Mouse (Mus musculus) CH12.LX (cell line): Measurements from ENCODE around the gene Kat8. TPM values are rescaled to one million over a fixed set of nuclear protein-coding genes. Genes with fewer than 3 reads are reported as not detected.

Source experiments
- DNase-seq: peaks from one replicate; pipeline ENCODE4 v3.0.0-alpha.2; 2013; ENCODE audit errors: extremely low read depth
- H3K27ac ChIP-seq: 2 replicates; pipeline ENCODE4 v1.5.1; 2012; ENCODE audit warnings: low read depth, mild to moderate bottlenecking, control low read depth, moderate library complexity; ENCODE audit not compliant: insufficient read depth
- H3K27me3 ChIP-seq: replicated peaks from 2 replicates; pipeline ENCODE3; 2012; ENCODE audit warnings: inconsistent platforms
- H3K36me3 ChIP-seq, 2 experiments: replicated peaks in 1 of 2; 2 replicates each; pipeline versions ENCODE3 to v1.6.1; 2012; ENCODE audit warnings: inconsistent platforms in 1 of 2, low read length in 1 of 2, mild to moderate bottlenecking in 1 of 2, mixed read lengths in 1 of 2, moderate library complexity in 1 of 2; ENCODE audit not compliant: control insufficient read depth in 1 of 2, insufficient read depth in 1 of 2
- H3K4me1 ChIP-seq, 2 experiments: 2 replicates each; pipeline ENCODE4 v1.6.1; 2012; ENCODE audit warnings: inconsistent platforms in 1 of 2, moderate library complexity in 1 of 2; ENCODE audit not compliant: insufficient read depth in 2 of 2, control insufficient read depth in 1 of 2
- H3K4me2 ChIP-seq: 2 replicates; pipeline ENCODE4 v1.6.1; 2012; ENCODE audit warnings: low read depth, mild to moderate bottlenecking, control low read depth; ENCODE audit not compliant: poor library complexity, insufficient read depth, severe bottlenecking
- H3K4me3 ChIP-seq, 3 experiments: fragments of 150-350 bp in 1 of 3; sonication (generic) in 1 of 3; replicated peaks in 1 of 3; 2 replicates each; pipeline versions ENCODE3 to v1.5.1; 2011 to 2012; ENCODE audit warnings: low read depth in 2 of 3, low read length in 2 of 3, mild to moderate bottlenecking in 2 of 3, moderate library complexity in 2 of 3, control low read depth in 1 of 3, improper control_type of control experiment in 1 of 3, inconsistent platforms in 1 of 3, mixed read lengths in 1 of 3; ENCODE audit not compliant: poor library complexity in 1 of 3
- H3K79me2 ChIP-seq: replicated peaks from 2 replicates; pipeline ENCODE4 v1.6.1; 2012; ENCODE audit warnings: mild to moderate bottlenecking, moderate library complexity; ENCODE audit not compliant: control insufficient read depth, poor library complexity, insufficient read depth, severe bottlenecking; ENCODE audit errors: extremely low read depth
- H3K9ac ChIP-seq: 2 replicates; pipeline ENCODE4 v1.6.1; 2012; ENCODE audit warnings: low read depth, mild to moderate bottlenecking, control low read depth, moderate library complexity; ENCODE audit not compliant: insufficient read depth
- H3K9me3 ChIP-seq: replicated peaks from 2 replicates; pipeline ENCODE3; 2012; ENCODE audit warnings: low read length, inconsistent platforms, mixed read lengths
- CHD1 ChIP-seq: IDR thresholded peaks from 2 replicates; pipeline ENCODE4 v1.6.1; 2012; ENCODE audit warnings: low read depth, low read length, improper control_type of control experiment, inconsistent platforms
- CHD2 ChIP-seq: IDR thresholded peaks from 2 replicates; pipeline ENCODE4 v1.6.1; 2011; ENCODE audit warnings: low read length, improper control_type of control experiment
- ETS1 ChIP-seq: conservative IDR thresholded peaks from 2 replicates; pipeline ENCODE4 v1.6.1; 2012; ENCODE audit warnings: low read depth, mild to moderate bottlenecking, inconsistent platforms, low read length, improper control_type of control experiment, moderate library complexity
- GABPA ChIP-seq: IDR thresholded peaks from 2 replicates; pipeline ENCODE4 v1.6.1; 2012; ENCODE audit warnings: low read depth, low read length, improper control_type of control experiment, inconsistent platforms; ENCODE audit not compliant: insufficient replicate concordance
- HCFC1 ChIP-seq: IDR thresholded peaks from 2 replicates; pipeline ENCODE4 v1.6.1; 2012; ENCODE audit warnings: low read depth, mild to moderate bottlenecking, inconsistent platforms, low read length, improper control_type of control experiment
- MXI1 ChIP-seq: IDR thresholded peaks from 2 replicates; pipeline ENCODE4 v1.6.1; 2011; ENCODE audit warnings: mild to moderate bottlenecking, low read depth, low read length, improper control_type of control experiment
- NRF1 ChIP-seq: IDR thresholded peaks from 2 replicates; pipeline ENCODE4 v1.6.1; 2014; ENCODE audit warnings: low read depth, mild to moderate bottlenecking, inconsistent platforms, low read length, improper control_type of control experiment, moderate library complexity
- POLR2AphosphoS2 ChIP-seq: IDR thresholded peaks from 2 replicates; pipeline ENCODE4 v1.6.1; 2011; ENCODE audit warnings: low read depth, low read length, improper control_type of control experiment
- SMC3 ChIP-seq: IDR thresholded peaks from 2 replicates; pipeline ENCODE4 v1.6.1; 2011; ENCODE audit warnings: low read depth, low read length, improper control_type of control experiment
- TCF12 ChIP-seq: IDR thresholded peaks from 2 replicates; pipeline ENCODE4 v1.6.1; 2014; ENCODE audit warnings: low read depth, mild to moderate bottlenecking, inconsistent platforms, low read length, improper control_type of control experiment
- ZMIZ1 ChIP-seq: IDR thresholded peaks from 2 replicates; pipeline ENCODE4 v1.6.1; 2012; ENCODE audit warnings: low read depth, mild to moderate bottlenecking, inconsistent platforms, low read length, improper control_type of control experiment
- dilution Hi-C: fragments of 300-500 bp; cut with MboI; formaldehyde crosslinking; loops from 2 replicates; pipeline ENCODE4 v1.14.3; 2020; ENCODE audit warnings: low sequenced_read_pairs; ENCODE audit not compliant: extremely low pct_unique_long_range_greater_than_20kb, extremely low pct_ligation_motif_present
- in situ Hi-C: fragments of 300-500 bp; cut with MboI; formaldehyde crosslinking; loops from 3 replicates; pipeline ENCODE4 v1.14.3; 2019; ENCODE audit warnings: low sequenced_read_pairs, low pct_ligation_motif_present, low pct_unique_long_range_greater_than_20kb, mixed read lengths
- polyA plus RNA-seq: library from polyadenylated mRNA; unstranded; fragments of >175 nt; gene quantifications from 2 replicates; pipeline ENCODE4 v1.2.1, GENCODE M21; 2012; ENCODE audit warnings: low read depth; ENCODE audit not compliant: insufficient read length
- total RNA-seq, 2 experiments: library from RNA; depleted of rRNA; stranded (reverse); fragments of 300-350 nt in 1 of 2; fragments of >200 nt in 1 of 2; gene quantifications; 2 replicates each; pipeline ENCODE4 v1.2.3; 2012 to 2014

The Kat8 gene
- total and polyA plus RNA-seq, 3 experiments, result 18.0 to 30.3 (median 22.9) TPM

- dilution Hi-C loops, result no loop called here
- Histone ChIP-seq H3K27ac (no peak overlapping the region), H3K27me3 (no peaks in the 10 kb centered on the region), H3K9me3 (no peaks in the 10 kb centered on the region), H3K4me2 (no peak overlapping the region), H3K4me1 (peaks cover under 1 to 36% of the 10 kb centered on the region in 2 experiments), H3K9ac (no peak overlapping the region), H3K36me3 (peaks cover 50 to 93% of the 10 kb centered on the region in 2 experiments), H3K4me3 (no peak overlapping the region)
- in situ Hi-C loops, result no loop called here
- DNase-seq, result no peak
- TF ChIP-seq MXI1, result no peak
- TF ChIP-seq CHD1, result no peak
- TF ChIP-seq, all 38 proteins: peak for 0
- no peaks in the 10 kb centered on the region for H3K79me2 ChIP-seq
These were observed 23.5 kb upstream of the Kat8 start for GRCm38 (mm10) chr7:127888821-127889220.

- no peaks in the 10 kb centered on the region for H3K27me3 ChIP-seq
- H3K27ac ChIP-seq, result no peak within 1 kb of the TSS
- no peak within 1 kb of the TSS for H3K4me3 ChIP-seq
- DNase-seq, result no peak
- peaks cover 3% of the 10 kb centered on the region for H3K9me3 ChIP-seq
- dilution Hi-C loops, result no loop called here
- TF ChIP-seq POLR2AphosphoS2, result peak; percentile 17; the same call in 1 of the 2 replicates
- TF ChIP-seq ZMIZ1, result no peak
- no peak for TF ChIP-seq ETS1
- no peak within 1 kb of the TSS for H3K4me2 ChIP-seq
- H3K9ac ChIP-seq, result no peak within 1 kb of the TSS
- no peaks in the 10 kb centered on the region for H3K79me2 ChIP-seq
- peaks cover 37 to 85% of the 10 kb centered on the region in 2 experiments for H3K36me3 ChIP-seq
- peaks cover 0 to 21% of the 10 kb centered on the region in 2 experiments; a peak in 1 of 4 replicates for H3K4me1 ChIP-seq
- in situ Hi-C loops, result no loop called here
These were observed 21.5 kb upstream of the Kat8 start, which contains the start of gene Prss53 for GRCm38 (mm10) chr7:127890798-127891197. Prss53 (minus strand) TSS chr7:127890970.

GRCm38 (mm10) chr7:127894480-127894879, 17.8 kb upstream of the Kat8 start:
- Histone ChIP-seq H3K9ac (no peak overlapping the region), H3K27me3 (no peaks in the 10 kb centered on the region), H3K9me3 (peaks cover 3% of the 10 kb centered on the region), H3K79me2 (no peaks in the 10 kb centered on the region), H3K4me3 (no peak overlapping the region), H3K27ac (no peak overlapping the region), H3K36me3 (peaks cover 5 to 48% of the 10 kb centered on the region in 2 experiments), H3K4me1 (0 out of 4 replicates have a peak, but pooled peaks cover 0 to 2% of the 10 kb centered on the region in 2 experiments), H3K4me2 (no peak overlapping the region)
- no peak for DNase-seq
- dilution Hi-C loops, result no loop called here
- in situ Hi-C loops, result no loop called here
- no peak for TF ChIP-seq NRF1
- no peak for TF ChIP-seq GABPA
- no peak for TF ChIP-seq TCF12
- TF ChIP-seq HCFC1, result no peak
- no peak for TF ChIP-seq CHD2
- TF ChIP-seq SMC3, result no peak
